Mouse (Mus musculus) midbrain, embryonic 11.5 days (tissue): ENCODE data around the gene Hoxb3. TPM values are rescaled to one million over a fixed set of nuclear protein-coding genes. Genes with fewer than 3 reads are reported as not detected.

Source experiments
- ATAC-seq: fragments of 200-750 bp; cut with Nextera tagmentation; 2 replicates; pipeline ENCODE4 v1.8.0; 2017; ENCODE audit warnings: moderate TSS enrichment, moderate library complexity; ENCODE audit not compliant: low FRiP score
- DNase-seq: peaks from one replicate; pipeline ENCODE4 v3.0.0; 2015; ENCODE audit warnings: low spot score; ENCODE audit errors: missing footprints
- H3K27ac ChIP-seq: fragments of 300-500 bp; sonication (generic); 2 replicates; pipeline ENCODE4 v1.5.1; 2014; ENCODE audit warnings: low read depth, low read length
- H3K27me3 ChIP-seq: fragments of 300-500 bp; sonication (generic); 2 replicates; pipeline ENCODE4 v1.6.1; 2014; ENCODE audit warnings: mild to moderate bottlenecking, low read length, moderate library complexity, mixed read lengths; ENCODE audit not compliant: control insufficient read depth, insufficient read depth
- H3K36me3 ChIP-seq: fragments of 300-500 bp; sonication (generic); 2 replicates; pipeline ENCODE4 v1.6.1; 2014; ENCODE audit warnings: mild to moderate bottlenecking, low read length, moderate library complexity, mixed read lengths; ENCODE audit not compliant: control insufficient read depth, insufficient read depth
- H3K4me1 ChIP-seq: fragments of 300-500 bp; sonication (generic); 2 replicates; pipeline ENCODE4 v1.6.1; 2014; ENCODE audit warnings: low read length; ENCODE audit not compliant: control insufficient read depth, insufficient read depth
- H3K4me2 ChIP-seq: fragments of 300-500 bp; sonication (generic); 2 replicates; pipeline ENCODE4 v1.6.1; 2014; ENCODE audit warnings: mild to moderate bottlenecking, moderate library complexity
- H3K4me3 ChIP-seq: fragments of 300-500 bp; sonication (generic); 2 replicates; pipeline ENCODE4 v1.5.1; 2014; ENCODE audit warnings: low read depth, low read length
- H3K9ac ChIP-seq: fragments of 300-500 bp; sonication (generic); 2 replicates; pipeline ENCODE4 v1.6.1; 2014; ENCODE audit warnings: low read length
- H3K9me3 ChIP-seq: fragments of 300-500 bp; sonication (generic); 2 replicates; pipeline ENCODE4 v1.6.1; 2016; ENCODE audit warnings: low read length; ENCODE audit not compliant: control insufficient read depth
- WGBS: fragments of 180-500 bp; shearing (Covaris S2); extraction: QIAGEN DNeasy Blood & Tissue Kit; methylation state at CpG from one replicate; pipeline ENCODE4 v1.1.7; 2014; 5-methylcytosine and 5-hydroxymethylcytosine counted together
- polyA plus RNA-seq: library from polyadenylated mRNA; unstranded; fragments of >200 nt; fragmentation: Nextera tagmentation; extraction: Ambion mirVana; gene quantifications from 2 replicates; pipeline ENCODE4 v1.2.1, GENCODE M21; 2014

The Hoxb3 gene
- polyA plus RNA-seq, 1 experiment from 2014 or later: not detected

DNA sequence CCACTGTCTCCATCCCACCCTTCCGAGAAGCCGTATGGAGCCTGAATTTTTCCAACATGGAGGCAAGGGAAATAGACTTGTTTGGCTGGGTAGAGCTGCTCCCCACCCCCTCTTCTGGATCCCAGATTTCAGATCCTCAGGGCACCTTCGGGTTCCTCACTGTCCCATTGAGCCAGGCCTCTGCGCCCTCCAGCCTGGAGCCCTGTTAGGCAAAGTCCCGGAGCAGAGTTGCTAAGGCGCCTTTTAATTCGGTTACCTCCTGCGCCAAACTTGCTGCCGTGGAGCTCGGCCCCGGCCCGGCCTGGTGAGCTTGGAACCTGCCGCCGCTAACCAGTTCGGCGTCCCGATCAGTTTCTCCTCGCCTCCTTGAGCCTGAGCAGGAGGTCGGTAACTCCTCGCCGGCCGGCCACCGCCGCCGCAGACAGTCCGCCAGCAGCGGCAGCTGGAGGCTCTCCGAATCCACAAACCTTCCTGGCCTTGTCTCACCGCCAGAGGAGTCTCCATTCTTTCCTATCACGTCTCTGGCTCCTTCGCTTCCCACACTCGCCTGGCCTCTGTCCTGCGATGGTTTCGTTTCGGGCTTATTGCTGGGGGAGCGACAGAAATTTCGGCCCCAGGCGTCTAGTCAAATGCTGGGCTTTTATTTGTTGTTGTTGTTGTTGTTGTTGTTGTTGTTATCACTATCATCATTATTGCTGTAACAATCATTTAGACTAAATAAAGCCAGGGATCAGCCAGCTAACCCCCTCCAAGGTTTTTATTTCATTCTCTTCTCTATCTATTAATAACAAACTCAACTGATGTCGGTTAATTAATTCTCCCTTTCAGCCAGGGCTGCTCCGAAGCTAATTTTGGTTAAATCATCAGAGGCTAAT lies 18.8 kb downstream of the Hoxb3 start:
- DNase-seq (peak; percentile 94), ATAC-seq (no peak)
- Histone ChIP-seq H3K36me3 (no peaks in the 10 kb centered on the region), H3K4me3 (no peak overlapping the region), H3K4me1 (no peaks in the 10 kb centered on the region), H3K9me3 (no peaks in the 10 kb centered on the region), H3K27me3 (peaks cover 100% of the 10 kb centered on the region), H3K4me2 (no peak overlapping the region), H3K27ac (no peak overlapping the region), H3K9ac (no peak overlapping the region)
- under 1% methylated on average over 40 of the region's 40 CpGs for WGBS

DNA sequence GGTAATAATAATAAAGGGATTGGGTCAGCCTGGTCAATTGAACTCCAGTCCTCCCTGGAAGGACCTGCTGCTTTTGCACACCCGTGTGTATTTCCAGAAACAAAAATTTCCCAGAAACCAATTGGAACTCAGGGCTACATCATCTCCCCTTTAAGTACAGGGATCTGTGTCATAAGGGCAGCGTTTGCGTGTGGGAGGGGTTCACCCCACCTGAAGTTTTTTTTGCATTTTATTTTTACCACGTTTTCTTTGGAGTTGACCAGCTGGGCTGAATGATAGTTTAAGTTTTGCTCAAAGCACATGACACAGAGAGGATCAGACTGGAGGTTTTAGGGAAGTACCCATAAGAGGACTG lies 19.4 kb downstream of the Hoxb3 start:
- H3K4me3 ChIP-seq: no peak overlapping the region
- no peaks in the 10 kb centered on the region for H3K9me3 ChIP-seq
- ATAC-seq (no peak), DNase-seq (peak; percentile 93)
- no peaks in the 10 kb centered on the region for H3K36me3 ChIP-seq
- H3K9ac ChIP-seq: no peak overlapping the region
- H3K27ac ChIP-seq: no peak overlapping the region
- no peak overlapping the region for H3K4me2 ChIP-seq
- peaks cover 98% of the 10 kb centered on the region for H3K27me3 ChIP-seq
- H3K4me1 ChIP-seq: no peaks in the 10 kb centered on the region
- 1% methylated on average over 4 of the region's 4 CpGs for WGBS

DNA sequence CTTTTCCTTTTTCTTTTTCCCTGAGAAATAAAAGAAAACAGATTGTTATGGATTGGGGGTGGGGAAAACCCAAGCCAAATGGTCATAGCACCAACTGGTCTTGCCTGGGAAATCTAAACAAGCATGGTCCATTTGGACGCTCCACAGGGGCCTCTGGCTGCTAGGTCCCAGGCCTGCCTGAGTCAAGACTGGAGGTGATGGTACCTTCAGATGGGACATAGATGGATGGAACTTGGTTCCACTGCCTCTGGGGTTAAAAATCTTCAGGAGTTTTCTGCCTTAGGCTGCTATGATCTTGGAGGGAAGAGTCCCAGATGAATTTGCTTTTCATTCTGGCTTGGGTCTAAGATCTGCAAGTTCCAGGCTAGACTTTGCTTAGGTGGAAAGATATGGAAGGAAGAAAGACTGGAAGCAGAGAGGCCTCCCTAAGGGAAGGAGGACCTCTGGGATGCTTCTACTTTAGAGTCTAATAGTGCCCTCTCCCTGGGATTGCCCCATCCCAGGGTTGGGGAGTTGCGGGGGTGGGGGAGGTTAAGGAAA lies 20.1 kb downstream of the Hoxb3 start:
- no peaks in the 10 kb centered on the region for H3K4me1 ChIP-seq
- ATAC-seq: no peak
- WGBS: 1% methylated on average over 2 of the region's 2 CpGs
- no peak overlapping the region for H3K27ac ChIP-seq
- no peak overlapping the region for H3K4me3 ChIP-seq
- no peaks in the 10 kb centered on the region for H3K9me3 ChIP-seq
- H3K4me2 ChIP-seq: no peak overlapping the region
- H3K36me3 ChIP-seq: no peaks in the 10 kb centered on the region
- no peak overlapping the region for H3K9ac ChIP-seq
- H3K27me3 ChIP-seq: peaks cover 97% of the 10 kb centered on the region
- DNase-seq: no peak

DNA sequence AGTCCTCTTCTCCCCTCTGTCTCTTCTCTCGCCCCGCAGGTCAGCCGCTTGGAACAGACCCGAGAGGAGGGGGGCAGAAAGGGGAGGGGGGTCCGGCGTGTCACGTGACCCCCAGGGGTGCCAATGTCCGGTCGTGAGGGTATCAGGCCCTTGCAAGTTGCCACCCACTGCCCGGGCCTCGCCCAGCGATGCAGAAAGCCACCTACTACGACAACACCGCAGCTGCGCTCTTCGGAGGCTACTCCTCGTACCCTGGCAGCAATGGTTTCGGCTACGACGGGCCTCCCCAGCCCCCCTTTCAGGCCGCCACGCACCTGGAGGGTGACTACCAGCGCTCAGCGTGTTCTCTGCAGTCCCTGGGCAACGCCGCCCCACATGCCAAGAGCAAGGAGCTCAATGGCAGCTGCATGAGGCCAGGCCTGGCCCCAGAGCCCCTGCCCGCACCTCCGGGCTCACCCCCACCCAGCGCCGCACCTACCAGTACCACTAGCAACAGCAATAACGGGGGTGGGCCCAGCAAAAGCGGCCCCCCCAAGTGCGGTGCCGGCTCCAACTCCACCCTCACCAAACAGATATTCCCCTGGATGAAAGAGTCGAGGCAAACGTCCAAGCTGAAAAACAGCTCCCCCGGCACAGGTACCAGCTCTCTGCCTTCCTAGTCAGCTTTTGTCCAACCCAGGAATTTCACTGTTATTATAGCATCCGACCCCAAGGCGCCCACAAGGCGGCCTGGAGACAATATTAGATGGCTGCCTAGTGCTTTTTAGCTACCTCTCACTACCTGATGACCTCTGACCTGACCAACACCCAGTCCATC lies 21.1 kb downstream of the Hoxb3 start:
- Histone ChIP-seq H3K27me3 (peaks cover 97% of the 10 kb centered on the region), H3K9ac (no peak overlapping the region), H3K9me3 (no peaks in the 10 kb centered on the region), H3K4me1 (no peaks in the 10 kb centered on the region), H3K27ac (no peak overlapping the region), H3K36me3 (no peaks in the 10 kb centered on the region), H3K4me2 (no peak overlapping the region), H3K4me3 (no peak overlapping the region)
- ATAC-seq (no peak), DNase-seq (peak; percentile 93)
- WGBS: 1% methylated on average over 40 of the region's 40 CpGs

DNA sequence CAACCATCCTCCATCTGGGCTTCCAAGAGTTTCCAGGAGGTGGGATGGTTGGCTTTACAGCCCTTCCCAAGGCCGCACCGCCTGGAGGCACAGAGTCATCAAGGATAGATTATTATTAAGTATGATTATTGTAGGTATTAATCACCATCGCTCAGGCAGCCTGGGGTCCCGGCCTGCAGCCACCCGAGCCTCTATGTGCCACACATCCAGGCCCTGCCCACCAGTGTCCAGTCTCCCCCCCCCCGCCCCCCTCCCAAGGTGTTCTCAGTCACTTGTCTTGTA lies 21.7 kb downstream of the Hoxb3 start:
- 6% methylated on average over 6 of the region's 6 CpGs for WGBS

DNA sequence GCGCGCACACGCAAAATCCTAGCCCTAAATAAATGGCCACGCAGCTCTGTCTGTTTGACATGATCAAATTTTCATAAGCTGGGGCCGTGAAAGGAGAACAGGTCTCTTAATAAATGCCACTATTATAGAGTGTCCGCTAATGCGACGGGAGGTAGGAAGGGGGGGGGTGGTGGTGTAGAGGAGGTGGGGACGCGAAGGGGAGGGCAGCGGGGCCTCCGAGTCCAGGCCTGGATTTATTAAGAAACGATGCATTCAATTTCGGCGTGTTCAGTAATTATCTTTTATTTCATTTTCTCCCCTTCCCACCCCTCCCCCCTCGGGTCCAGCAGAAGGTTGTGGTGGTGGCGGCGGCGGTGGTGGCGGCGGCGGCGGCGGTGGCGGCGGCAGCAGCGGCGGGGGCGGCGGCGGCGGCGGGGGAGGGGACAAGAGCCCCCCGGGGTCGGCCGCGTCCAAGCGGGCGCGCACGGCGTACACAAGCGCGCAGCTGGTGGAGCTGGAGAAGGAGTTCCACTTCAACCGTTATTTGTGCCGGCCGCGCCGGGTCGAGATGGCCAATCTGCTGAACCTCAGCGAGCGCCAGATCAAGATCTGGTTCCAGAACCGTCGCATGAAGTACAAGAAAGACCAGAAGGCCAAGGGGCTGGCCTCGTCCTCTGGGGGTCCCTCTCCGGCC lies 22.2 kb downstream of the Hoxb3 start:
- WGBS: 1% methylated on average over 45 of the region's 56 CpGs
- ATAC-seq (no peak), DNase-seq (peak; percentile 93)
- H3K4me2 ChIP-seq: no peak overlapping the region
- no peaks in the 10 kb centered on the region for H3K4me1 ChIP-seq
- H3K4me3 ChIP-seq: no peak overlapping the region
- H3K9me3 ChIP-seq: no peaks in the 10 kb centered on the region
- no peak overlapping the region for H3K9ac ChIP-seq
- peaks cover 97% of the 10 kb centered on the region for H3K27me3 ChIP-seq
- H3K36me3 ChIP-seq: no peaks in the 10 kb centered on the region
- no peak overlapping the region for H3K27ac ChIP-seq

More for the DNA sequence above, 21.7 kb downstream of the Hoxb3 start:
- no peak overlapping the region for H3K27ac ChIP-seq
- ATAC-seq (no peak), DNase-seq (no peak)
- no peak overlapping the region for H3K4me3 ChIP-seq
- no peaks in the 10 kb centered on the region for H3K4me1 ChIP-seq
- no peak overlapping the region for H3K9ac ChIP-seq
- H3K4me2 ChIP-seq: no peak overlapping the region
- H3K9me3 ChIP-seq: no peaks in the 10 kb centered on the region
- H3K36me3 ChIP-seq: no peaks in the 10 kb centered on the region
- peaks cover 97% of the 10 kb centered on the region for H3K27me3 ChIP-seq

DNA sequence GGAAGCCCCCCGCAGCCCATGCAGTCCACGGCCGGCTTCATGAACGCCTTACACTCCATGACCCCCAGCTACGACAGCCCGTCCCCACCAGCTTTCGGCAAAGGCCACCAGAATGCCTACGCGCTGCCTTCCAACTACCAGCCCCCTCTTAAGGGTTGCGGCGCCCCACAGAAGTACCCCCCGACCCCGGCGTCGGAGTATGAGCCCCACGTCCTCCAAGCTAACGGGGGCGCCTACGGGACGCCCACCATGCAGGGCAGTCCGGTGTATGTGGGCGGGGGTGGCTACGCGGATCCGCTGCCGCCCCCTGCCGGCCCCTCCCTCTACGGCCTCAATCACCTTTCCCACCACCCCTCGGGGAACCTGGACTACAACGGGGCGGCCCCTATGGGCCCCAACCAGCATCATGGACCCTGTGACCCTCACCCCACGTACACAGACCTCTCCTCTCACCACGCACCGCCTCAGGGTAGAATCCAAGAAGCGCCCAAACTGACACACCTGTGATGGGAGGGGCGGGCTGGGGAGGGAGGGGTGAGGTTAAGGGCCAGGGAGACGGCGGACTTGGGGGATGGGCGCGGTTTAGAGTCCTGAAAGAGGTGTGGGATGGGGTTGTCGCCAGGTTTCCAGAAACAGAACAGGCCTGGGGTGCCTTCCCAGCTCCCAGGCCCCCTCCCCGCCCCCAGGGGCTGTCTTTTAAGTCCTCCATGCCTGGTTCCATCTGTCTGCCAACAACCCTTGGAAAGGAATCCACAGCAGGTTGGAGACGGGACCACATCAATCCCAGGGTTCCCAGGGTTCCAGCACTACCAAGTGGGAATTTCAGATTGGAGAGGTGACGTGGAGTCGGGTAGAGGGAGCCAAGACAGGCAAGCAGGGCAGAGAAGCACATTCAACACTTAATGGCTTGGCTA lies 23.0 kb downstream of the Hoxb3 start:
- DNase-seq: peak; percentile 92
- Histone ChIP-seq H3K9me3 (no peaks in the 10 kb centered on the region), H3K9ac (no peak overlapping the region), H3K4me1 (no peaks in the 10 kb centered on the region), H3K27me3 (peaks cover 97% of the 10 kb centered on the region), H3K36me3 (no peaks in the 10 kb centered on the region), H3K4me2 (no peak overlapping the region), H3K27ac (no peak overlapping the region), H3K4me3 (no peak overlapping the region)
- ATAC-seq: no peak
- WGBS: under 1% methylated on average over 36 of the region's 45 CpGs

DNA sequence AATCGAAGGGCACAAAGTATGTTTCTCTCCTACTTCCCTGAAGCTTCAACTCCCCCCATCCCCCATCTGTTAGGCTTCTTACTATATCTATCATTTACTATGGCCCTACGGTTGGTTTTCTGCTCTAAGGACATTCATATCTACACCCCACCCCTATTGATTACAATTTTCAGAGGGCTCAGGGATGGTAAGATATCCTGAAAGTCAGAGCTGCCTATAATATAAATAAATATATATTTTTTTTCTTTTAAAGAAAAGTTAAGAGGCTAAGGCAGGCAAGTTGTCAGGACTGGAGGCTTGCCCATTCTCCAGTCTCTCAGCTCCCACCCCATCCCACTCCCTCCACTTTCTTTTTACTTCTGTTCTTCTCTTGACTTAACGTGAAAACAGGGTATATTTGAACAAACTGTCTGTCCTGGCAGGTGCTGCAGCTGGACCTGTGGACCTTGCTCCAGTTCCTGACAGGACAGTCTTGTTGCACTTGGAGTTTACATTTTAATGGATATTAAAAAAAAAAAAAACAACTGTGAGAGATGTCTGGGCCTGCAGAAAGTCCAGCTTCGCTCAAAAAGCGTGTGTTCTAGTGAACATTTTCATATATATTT lies 23.9 kb downstream of the Hoxb3 start:
- H3K4me3 ChIP-seq: no peak overlapping the region
- no peak overlapping the region for H3K4me2 ChIP-seq
- DNase-seq (no peak), ATAC-seq (no peak)
- H3K27ac ChIP-seq: no peak overlapping the region
- H3K9me3 ChIP-seq: no peaks in the 10 kb centered on the region
- H3K9ac ChIP-seq: no peak overlapping the region
- H3K27me3 ChIP-seq: peaks cover 97% of the 10 kb centered on the region
- H3K36me3 ChIP-seq: no peaks in the 10 kb centered on the region
- 11% methylated on average over 5 of the region's 5 CpGs for WGBS
- no peaks in the 10 kb centered on the region for H3K4me1 ChIP-seq
